Mouse (Mus musculus): ENCODE results near the gene Ptprr. TPM values are rescaled to one million over a fixed set of nuclear protein-coding genes. Genes with fewer than 3 reads are reported as not detected.

Ptprr gene
- polyA plus RNA-seq, 1 experiment from 2014 or later, result 0.47 TPM

GRCm38 (mm10) chr10:116235299-116235698 is 217.3 kb downstream of the Ptprr start:
- no peaks in the 10 kb centered on the region for H3K27me3 ChIP-seq (replicated peaks)
- no peak overlapping the region for H3K9ac ChIP-seq
- H3K9me3 ChIP-seq, result no peaks in the 10 kb centered on the region
- no peaks in the 10 kb centered on the region for H3K4me1 ChIP-seq
- no peak overlapping the region for H3K4me3 ChIP-seq
- ATAC-seq (ENCODE audit: extremely low read depth, insufficient number of reproducible peaks, low FRiP score, low TSS enrichment), result no peak
- H3K4me2 ChIP-seq, result no peak overlapping the region
- no peak overlapping the region for H3K27ac ChIP-seq (replicated peaks)
- 58% methylated on average over 5 of the region's 5 CpGs for WGBS
- no peaks in the 10 kb centered on the region for H3K36me3 ChIP-seq

DNA sequence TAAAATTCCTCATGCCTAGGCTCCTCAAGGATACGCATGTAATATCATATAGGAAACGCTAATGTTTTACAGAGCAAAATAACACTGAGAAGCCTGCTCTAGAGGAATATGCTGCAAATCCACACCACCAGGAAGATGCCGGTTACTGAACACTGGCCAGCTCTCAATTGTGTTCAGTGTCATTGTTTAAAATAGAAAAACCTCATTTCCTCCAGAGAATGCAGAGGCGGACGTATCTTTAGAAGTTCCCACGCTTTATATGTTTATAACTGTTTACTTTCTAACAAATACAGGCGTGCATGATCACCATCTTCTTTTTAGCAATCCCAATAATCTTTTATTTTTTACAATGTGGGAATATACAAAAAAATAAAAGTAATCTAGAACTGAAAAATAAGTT is 224.2 kb downstream of the Ptprr start:
- WGBS, result 63% methylated on average over 7 of the region's 7 CpGs

DNA sequence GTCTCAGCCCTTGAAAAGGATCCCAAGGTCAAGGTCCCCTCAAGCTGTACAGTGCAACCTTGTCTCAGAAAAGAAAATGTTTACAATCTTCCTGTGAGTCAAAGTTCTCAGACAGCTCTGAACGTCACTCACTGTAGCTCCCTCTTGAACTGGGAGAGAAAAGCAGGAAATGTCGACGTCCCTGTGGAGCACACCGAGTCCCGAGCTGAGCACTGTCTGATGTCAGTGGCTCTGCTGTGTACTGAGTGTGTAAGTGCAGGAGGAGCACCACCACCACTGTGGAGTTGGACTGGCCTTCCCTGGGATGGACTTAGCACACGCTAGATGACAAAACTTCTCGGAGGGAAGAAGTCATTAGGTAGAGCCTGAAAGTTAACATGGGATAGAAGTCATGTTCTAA is 225.4 kb downstream of the Ptprr start:
- no peak overlapping the region for H3K9ac ChIP-seq
- 32% methylated on average over 7 of the region's 7 CpGs for WGBS
- no peaks in the 10 kb centered on the region for H3K36me3 ChIP-seq
- H3K27ac ChIP-seq (replicated peaks), result no peak overlapping the region
- H3K4me1 ChIP-seq, result peaks cover 8% of the 10 kb centered on the region; the same call in 1 of the 2 replicates
- H3K27me3 ChIP-seq (replicated peaks), result no peaks in the 10 kb centered on the region
- ATAC-seq (ENCODE audit: extremely low read depth, insufficient number of reproducible peaks, low FRiP score, low TSS enrichment), result no peak
- H3K4me3 ChIP-seq, result no peak overlapping the region
- peaks cover 6% of the 10 kb centered on the region; the same call in 1 of the 2 replicates for H3K9me3 ChIP-seq
- H3K4me2 ChIP-seq, result no peak overlapping the region

More for the DNA sequence above, 224.2 kb downstream of the Ptprr start:
- H3K27ac ChIP-seq (replicated peaks), result no peak overlapping the region
- no peaks in the 10 kb centered on the region for H3K27me3 ChIP-seq (replicated peaks)
- H3K4me1 ChIP-seq, result peaks cover 5% of the 10 kb centered on the region; the same call in 1 of the 2 replicates
- H3K4me2 ChIP-seq, result no peak overlapping the region
- no peaks in the 10 kb centered on the region for H3K36me3 ChIP-seq
- H3K9ac ChIP-seq, result no peak overlapping the region
- no peak overlapping the region for H3K4me3 ChIP-seq
- H3K9me3 ChIP-seq, result peaks cover 4% of the 10 kb centered on the region; the same call in 1 of the 2 replicates
- ATAC-seq (ENCODE audit: extremely low read depth, insufficient number of reproducible peaks, low FRiP score, low TSS enrichment), result no peak

DNA sequence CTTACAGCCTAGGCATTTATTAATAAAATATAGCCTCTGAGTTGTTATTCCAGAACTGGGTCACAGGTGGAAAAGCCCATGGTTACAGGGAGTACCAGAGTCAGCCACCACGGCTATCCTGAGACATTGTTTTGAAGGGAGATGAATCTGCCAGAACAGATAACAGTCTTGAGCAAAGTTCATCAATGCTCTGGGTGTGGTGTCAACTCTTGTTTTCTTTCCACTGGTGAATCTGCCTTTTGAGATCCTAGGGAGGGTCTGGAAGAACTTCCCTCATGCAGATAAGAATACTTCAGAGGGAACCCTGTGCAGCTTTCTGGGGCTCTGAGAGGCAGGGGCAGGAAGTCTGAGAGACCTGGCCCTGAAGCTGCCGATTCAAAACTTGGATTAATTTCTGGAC is 227.6 kb downstream of the Ptprr start:
- 40% methylated on average over 2 of the region's 2 CpGs for WGBS
- Histone ChIP-seq H3K4me2 (no peak overlapping the region), H3K9me3 (peaks cover 6% of the 10 kb centered on the region; the same call in 1 of the 2 replicates), H3K36me3 (no peaks in the 10 kb centered on the region), H3K27ac (replicated peaks) (no peak overlapping the region), H3K4me3 (no peak overlapping the region), H3K4me1 (peaks cover 8% of the 10 kb centered on the region; the same call in 1 of the 2 replicates), H3K9ac (no peak overlapping the region), H3K27me3 (replicated peaks) (no peaks in the 10 kb centered on the region)
- no peak for ATAC-seq (ENCODE audit: extremely low read depth, insufficient number of reproducible peaks, low FRiP score, low TSS enrichment)

DNA sequence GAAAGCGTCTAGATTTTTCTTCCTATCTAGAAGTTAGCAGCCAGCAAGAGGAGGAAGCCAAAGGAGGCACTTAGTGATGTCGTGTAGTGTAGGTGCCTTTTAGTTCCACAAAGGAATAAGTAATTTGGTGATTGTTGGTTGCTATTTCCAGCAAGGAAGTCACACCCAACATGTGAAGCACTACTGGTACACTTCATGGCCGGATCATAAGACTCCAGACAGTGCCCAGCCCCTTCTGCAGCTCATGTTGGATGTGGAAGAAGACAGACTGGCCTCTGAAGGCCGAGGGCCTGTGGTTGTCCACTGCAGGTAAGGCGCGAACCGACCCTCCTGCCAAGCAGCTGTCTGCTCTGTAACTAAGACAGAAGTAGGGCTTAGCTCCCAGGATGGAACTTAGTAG is 234.7 kb downstream of the Ptprr start:
- Histone ChIP-seq H3K9ac (no peak overlapping the region), H3K9me3 (no peaks in the 10 kb centered on the region), H3K4me1 (peaks cover 23% of the 10 kb centered on the region), H3K36me3 (no peaks in the 10 kb centered on the region), H3K27me3 (replicated peaks) (0 out of 2 replicates have a peak, but pooled peaks cover 8% of the 10 kb centered on the region), H3K4me2 (no peak overlapping the region), H3K27ac (replicated peaks) (no peak overlapping the region), H3K4me3 (no peak overlapping the region)
- 73% methylated on average over 7 of the region's 7 CpGs for WGBS
- ATAC-seq (ENCODE audit: extremely low read depth, insufficient number of reproducible peaks, low FRiP score, low TSS enrichment), result no peak

GRCm38 (mm10) chr10:116253972-116254371 is 236.0 kb downstream of the Ptprr start:
- no peaks in the 10 kb centered on the region for H3K36me3 ChIP-seq
- no peaks in the 10 kb centered on the region for H3K9me3 ChIP-seq
- 0 out of 2 replicates have a peak, but pooled peaks cover 8% of the 10 kb centered on the region for H3K27me3 ChIP-seq (replicated peaks)
- H3K4me1 ChIP-seq, result peaks cover 21% of the 10 kb centered on the region
- no peak for ATAC-seq (ENCODE audit: extremely low read depth, insufficient number of reproducible peaks, low FRiP score, low TSS enrichment)
- WGBS, result 9% methylated on average over 6 of the region's 6 CpGs
- H3K4me2 ChIP-seq, result no peak overlapping the region
- no peak overlapping the region for H3K4me3 ChIP-seq
- H3K9ac ChIP-seq, result no peak overlapping the region
- peak overlapping the region; percentile 68 for H3K27ac ChIP-seq (replicated peaks)

DNA sequence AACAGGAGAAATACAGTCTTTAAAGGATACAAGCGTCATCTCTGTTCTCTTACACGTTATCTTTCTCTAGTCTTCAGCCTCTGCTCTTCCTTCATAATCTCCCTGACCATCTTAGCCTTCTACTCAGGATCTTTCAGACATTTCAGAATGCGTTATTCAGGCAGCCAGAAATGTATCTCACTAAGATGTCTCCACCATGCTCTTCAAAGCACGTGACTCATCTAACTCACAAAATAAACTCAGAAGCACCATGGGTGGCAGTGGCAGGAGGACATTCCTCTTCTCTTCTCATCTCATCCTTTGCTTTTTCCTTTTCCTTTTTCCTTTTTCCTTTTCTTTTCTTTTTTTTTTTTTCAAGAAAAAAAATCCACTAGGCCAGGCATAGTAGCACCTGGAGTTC is 241.3 kb downstream of the Ptprr start:
- H3K9me3 ChIP-seq, result no peaks in the 10 kb centered on the region
- 67% methylated on average over 4 of the region's 4 CpGs for WGBS
- no peaks in the 10 kb centered on the region for H3K36me3 ChIP-seq
- H3K4me2 ChIP-seq, result no peak overlapping the region
- H3K4me1 ChIP-seq, result peaks cover 32% of the 10 kb centered on the region
- no peak overlapping the region for H3K4me3 ChIP-seq
- no peak for ATAC-seq (ENCODE audit: extremely low read depth, insufficient number of reproducible peaks, low FRiP score, low TSS enrichment)
- no peaks in the 10 kb centered on the region for H3K27me3 ChIP-seq (replicated peaks)
- no peak overlapping the region for H3K27ac ChIP-seq (replicated peaks)
- H3K9ac ChIP-seq, result no peak overlapping the region

DNA sequence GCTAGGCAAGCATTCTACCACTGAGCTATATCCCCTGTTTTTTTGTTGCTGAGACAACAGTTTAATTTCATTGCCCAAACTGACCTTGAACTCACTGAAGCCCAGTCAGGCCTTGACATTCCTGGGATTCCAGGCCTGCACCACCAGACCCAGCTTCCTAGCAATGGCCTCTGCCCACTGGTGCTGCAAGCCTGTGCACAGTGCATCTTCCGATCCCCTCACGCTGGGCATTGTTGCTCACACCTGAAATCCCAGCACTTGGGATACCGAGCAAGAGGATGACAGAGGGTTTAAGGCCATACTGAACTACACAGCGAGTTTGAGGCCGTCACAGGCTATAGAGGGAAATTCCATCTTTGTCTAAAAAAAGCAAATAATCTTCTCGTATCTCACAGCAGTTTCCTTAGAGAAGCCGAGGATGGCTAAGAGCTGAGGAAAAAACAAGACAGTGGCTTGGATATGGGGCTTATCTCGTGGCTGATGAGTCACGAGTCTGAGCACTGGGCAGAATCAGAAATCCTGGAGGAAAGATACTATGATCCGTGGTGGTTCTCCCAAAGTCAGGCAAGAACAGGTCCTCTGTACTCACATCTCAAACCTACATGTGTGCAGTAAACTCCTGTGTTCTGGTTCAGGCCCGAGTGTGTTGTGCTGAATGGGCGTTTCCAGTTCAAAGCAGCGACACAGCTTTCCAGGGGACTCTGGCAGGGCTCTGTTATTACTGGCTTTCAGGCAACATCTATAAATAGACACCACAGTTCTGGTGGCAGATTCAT is 242.8 kb downstream of the Ptprr start:
- Histone ChIP-seq H3K4me3 (no peak overlapping the region), H3K36me3 (no peaks in the 10 kb centered on the region), H3K9me3 (no peaks in the 10 kb centered on the region), H3K4me2 (peak overlapping the region; percentile 43), H3K27me3 (replicated peaks) (no peaks in the 10 kb centered on the region), H3K9ac (peak overlapping the region; percentile 45), H3K27ac (replicated peaks) (peak overlapping the region; percentile 97), H3K4me1 (peaks cover 32% of the 10 kb centered on the region)
- WGBS, result 11% methylated on average over 13 of the region's 13 CpGs
- ATAC-seq (ENCODE audit: extremely low read depth, insufficient number of reproducible peaks, low FRiP score, low TSS enrichment), result peak; percentile 62; the same call in 1 of the 2 replicates

- Histone ChIP-seq H3K4me3 (no peak overlapping the region), H3K36me3 (no peaks in the 10 kb centered on the region), H3K9me3 (no peaks in the 10 kb centered on the region), H3K27me3 (replicated peaks) (no peaks in the 10 kb centered on the region), H3K4me2 (peak overlapping the region; percentile 43), H3K9ac (peak overlapping the region; percentile 72), H3K4me1 (peaks cover 36% of the 10 kb centered on the region), H3K27ac (replicated peaks) (peak overlapping the region; percentile 97)
- no peak for ATAC-seq (ENCODE audit: extremely low read depth, insufficient number of reproducible peaks, low FRiP score, low TSS enrichment)
- WGBS, result 32% methylated on average over 5 of the region's 5 CpGs
Observed at GRCm38 (mm10) chr10:116261559-116261958, 243.5 kb downstream of the Ptprr start.

GRCm38 (mm10) chr10:116264521-116264920 is 246.5 kb downstream of the Ptprr start:
- Histone ChIP-seq H3K4me2 (no peak overlapping the region), H3K4me1 (peaks cover 61% of the 10 kb centered on the region), H3K9ac (no peak overlapping the region), H3K4me3 (no peak overlapping the region), H3K27me3 (replicated peaks) (no peaks in the 10 kb centered on the region), H3K9me3 (no peaks in the 10 kb centered on the region), H3K36me3 (no peaks in the 10 kb centered on the region), H3K27ac (replicated peaks) (no peak overlapping the region)
- no peak for ATAC-seq (ENCODE audit: extremely low read depth, insufficient number of reproducible peaks, low FRiP score, low TSS enrichment)
- WGBS, result 56% methylated on average over 11 of the region's 11 CpGs

DNA sequence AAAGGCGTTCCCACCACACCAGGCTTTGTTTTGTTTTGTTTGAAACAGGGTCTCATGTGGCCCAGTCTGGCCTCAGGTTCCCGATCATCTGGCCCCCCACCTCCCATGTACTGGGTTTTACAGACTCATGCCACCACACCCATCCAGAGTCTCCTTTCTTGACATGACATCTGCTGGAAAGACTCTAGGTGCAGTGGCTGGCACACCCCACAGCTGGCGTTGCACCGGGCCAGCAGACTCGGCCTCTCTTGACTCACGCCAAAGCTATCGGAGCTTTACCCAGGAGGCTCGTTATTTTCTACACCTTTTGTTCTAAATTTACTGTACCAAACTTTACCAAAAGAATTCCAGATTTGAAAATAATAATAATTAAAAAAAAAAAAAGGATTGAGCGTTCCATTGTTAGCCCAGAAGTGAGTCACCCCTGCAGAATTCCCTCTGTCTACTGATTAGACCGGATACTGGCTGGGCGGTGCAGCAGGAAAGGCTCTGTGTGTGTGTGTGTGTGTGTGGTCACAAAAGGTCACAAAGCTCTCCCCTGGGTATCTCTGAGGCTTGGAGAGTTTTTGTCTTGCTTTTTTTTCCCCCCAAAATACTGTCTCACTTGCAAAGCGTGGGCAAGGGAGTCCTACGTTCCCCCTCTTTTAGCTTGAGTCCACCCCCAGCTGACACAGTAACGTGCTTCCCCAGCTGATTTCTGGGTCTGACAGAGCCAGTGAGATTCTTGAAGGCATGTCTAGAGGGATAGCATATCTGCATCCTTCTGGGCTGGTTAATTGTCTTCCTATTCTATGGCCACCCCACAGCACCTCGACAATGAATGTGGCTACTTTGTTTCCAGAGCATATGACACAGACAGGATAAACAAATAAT is 248.8 kb downstream of the Ptprr start:
- WGBS, result 45% methylated on average over 15 of the region's 15 CpGs
- peak overlapping the region; percentile 79 for H3K27ac ChIP-seq (replicated peaks)
- no peaks in the 10 kb centered on the region for H3K27me3 ChIP-seq (replicated peaks)
- H3K4me3 ChIP-seq, result no peak overlapping the region
- peak overlapping the region; percentile 20; the same call in 1 of the 2 replicates for H3K4me2 ChIP-seq
- no peaks in the 10 kb centered on the region for H3K36me3 ChIP-seq
- no peaks in the 10 kb centered on the region for H3K9me3 ChIP-seq
- H3K9ac ChIP-seq, result no peak overlapping the region
- peaks cover 56% of the 10 kb centered on the region for H3K4me1 ChIP-seq
- peak; percentile 63; the same call in 1 of the 2 replicates for ATAC-seq (ENCODE audit: extremely low read depth, insufficient number of reproducible peaks, low FRiP score, low TSS enrichment)

Measured in heart, embryonic 13.5 days (tissue).